Mouse (Mus musculus) lung, postnatal 14 days (tissue): ENCODE measurements around the gene Ect2.

Experiments
- DNase-seq: peaks from one replicate; pipeline ENCODE4 v3.0.0; 2021

Gene Ect2

GRCm38 (mm10) chr3:27156594-27156949 is 2.9 kb upstream of the Ect2 start:
- no peak for DNase-seq

GRCm38 (mm10) chr3:27155856-27156593 is 2.3 kb upstream of the Ect2 start:
- DNase-seq, result peak; percentile 32

DNA sequence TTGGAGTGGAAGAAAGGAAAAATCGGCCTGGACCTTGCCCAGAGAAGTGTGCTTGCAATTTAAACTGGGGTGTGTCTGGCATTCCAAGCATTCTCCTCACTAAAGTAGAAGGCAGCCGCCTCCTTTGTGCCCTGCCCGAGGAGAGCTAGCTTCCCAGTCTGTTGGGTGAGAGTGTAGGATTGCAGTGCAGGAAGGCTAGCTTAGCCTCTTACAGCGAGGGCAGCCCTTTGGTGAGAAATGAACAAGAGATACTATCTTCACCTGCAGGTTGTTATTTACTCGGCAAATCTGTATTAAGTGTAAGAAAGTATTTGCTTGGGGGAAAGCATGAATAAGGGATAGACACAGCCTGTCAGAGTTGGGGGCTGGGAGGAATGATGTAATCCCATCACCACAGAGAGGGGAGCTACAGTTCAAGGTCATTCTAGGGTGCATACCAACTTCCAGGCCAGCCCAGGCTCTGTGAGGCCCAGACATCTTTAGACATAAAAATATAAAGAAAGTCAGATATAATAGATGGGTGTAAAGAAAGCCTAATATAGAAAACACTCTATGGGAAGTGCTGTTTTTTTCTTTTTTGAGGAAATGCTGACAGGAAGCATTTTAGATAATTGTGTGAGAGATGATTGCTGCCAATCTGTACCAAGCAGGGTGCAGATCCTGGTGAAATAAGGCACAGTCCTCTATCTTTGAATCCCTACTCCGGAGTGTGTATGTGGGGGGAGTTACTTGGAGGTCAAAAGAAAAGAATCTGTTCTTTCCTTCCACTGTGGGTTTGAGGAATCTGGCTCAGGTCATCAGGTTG is 1.6 kb upstream of the Ect2 start:
- peak; percentile 58 for DNase-seq

- DNase-seq, result no peak
Observed at GRCm38 (mm10) chr3:27154280-27154679, 602 bp upstream of the Ect2 start.

- peak; percentile 9 for DNase-seq
Observed at GRCm38 (mm10) chr3:27153191-27153671, 447 bp downstream of the Ect2 start.

DNA sequence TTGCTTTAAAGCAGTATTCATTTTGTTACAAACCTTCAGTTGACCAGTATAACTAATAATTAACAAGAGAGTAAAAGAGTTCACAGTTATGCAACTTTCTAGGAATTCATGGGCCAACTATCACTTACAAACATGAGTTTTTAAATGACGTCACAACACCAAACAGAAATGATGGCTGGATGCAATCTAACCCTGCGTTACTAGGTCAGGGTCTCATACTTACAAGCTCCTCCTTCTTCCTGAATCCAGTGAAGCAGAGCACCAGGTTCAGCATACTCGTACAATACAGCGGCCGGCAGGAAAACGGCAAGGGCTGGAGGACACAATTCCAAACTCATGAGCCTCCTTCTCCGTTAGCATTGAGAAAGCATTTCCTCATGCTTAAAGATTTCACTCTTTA is 7.9 kb downstream of the Ect2 start:
- DNase-seq, result no peak

- DNase-seq, result no peak
Observed at GRCm38 (mm10) chr3:27143570-27143969, 10.1 kb downstream of the Ect2 start.

- DNase-seq, result no peak
Observed at GRCm38 (mm10) chr3:27140101-27140500, 13.6 kb downstream of the Ect2 start.

GRCm38 (mm10) chr3:27121864-27122450 is 31.7 kb downstream of the Ect2 start:
- no peak for DNase-seq

DNA sequence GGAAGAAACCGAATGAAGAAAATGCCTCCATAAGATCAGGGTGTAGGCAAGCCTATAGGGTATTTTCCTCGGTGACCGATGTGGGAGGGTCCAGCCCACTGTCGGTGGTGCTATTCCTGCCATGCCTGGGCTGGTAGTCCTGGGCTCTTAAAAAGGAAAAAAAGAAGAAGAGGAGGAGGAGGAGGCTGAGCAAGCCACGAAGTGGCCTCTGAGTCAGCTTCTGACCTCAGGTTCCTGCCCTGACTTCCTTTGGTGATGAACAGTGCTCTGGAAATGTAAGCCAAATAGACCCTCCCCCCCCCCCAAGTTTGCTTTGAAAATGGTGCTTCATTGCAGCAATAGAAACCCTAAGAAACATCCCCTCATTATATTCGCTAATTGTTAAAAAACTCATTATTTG is 32.7 kb downstream of the Ect2 start:
- DNase-seq, result no peak

- peak; percentile 37 for DNase-seq
Observed at GRCm38 (mm10) chr3:27118227-27118626, 35.5 kb downstream of the Ect2 start.

DNA sequence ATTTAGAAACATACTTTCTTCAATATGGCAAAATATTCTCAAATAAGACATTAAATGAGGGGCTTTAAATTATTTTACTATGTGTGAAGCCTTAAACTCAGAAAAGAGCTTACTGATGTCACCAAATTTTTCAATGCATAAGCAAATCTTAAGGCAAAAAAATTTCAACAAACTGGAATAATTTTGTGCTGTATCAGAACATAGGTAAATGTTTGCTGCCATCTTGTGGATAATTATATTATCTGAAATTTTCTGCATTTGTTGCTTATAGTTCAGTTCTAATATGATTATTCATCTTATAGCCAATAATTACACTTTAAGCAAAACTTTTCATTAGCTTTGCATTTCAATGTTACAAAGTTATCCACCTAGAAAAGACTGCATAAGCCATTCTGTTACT is 42.8 kb downstream of the Ect2 start:
- DNase-seq, result no peak

DNA sequence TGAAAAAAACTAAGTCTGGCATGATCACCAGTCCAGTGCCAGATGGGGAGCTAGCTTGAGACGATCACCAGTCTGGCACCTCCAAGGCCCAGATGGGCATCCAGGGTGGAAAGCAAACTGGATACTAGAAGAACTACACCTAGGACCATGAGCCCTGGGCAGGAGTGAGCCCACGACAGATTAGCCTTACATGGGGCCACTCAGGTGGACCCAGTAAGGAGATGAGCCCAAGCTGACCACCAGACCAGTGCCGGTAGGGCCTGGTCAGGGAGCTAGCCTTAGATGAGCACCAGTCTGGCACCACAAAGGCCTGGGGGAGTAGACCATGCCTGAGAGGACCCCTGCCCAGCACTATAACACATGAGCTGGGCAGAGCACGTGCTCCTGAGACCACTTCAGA is 44.6 kb downstream of the Ect2 start:
- DNase-seq, result no peak

DNA sequence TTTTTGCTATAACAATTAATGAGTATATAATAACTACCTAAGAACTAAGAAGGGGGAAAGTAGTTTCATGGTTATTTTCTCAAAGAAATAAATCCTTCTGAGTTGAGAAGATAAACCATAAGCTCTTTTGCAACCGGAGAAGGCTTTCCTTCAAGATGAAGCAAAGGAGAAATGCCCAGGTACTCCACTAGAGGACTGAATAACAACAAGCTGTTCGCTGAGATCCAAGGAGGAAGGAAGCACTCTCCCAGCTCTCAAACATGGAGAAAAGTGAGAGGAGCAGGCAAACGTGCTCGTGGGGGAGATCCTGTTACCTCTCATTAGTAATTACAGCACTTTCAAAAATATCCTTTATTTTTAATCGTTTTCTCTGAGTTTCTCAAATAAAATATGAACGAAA is 46.5 kb downstream of the Ect2 start:
- DNase-seq, result no peak

GRCm38 (mm10) chr3:27102965-27103364 is 50.7 kb downstream of the Ect2 start:
- no peak for DNase-seq

DNA sequence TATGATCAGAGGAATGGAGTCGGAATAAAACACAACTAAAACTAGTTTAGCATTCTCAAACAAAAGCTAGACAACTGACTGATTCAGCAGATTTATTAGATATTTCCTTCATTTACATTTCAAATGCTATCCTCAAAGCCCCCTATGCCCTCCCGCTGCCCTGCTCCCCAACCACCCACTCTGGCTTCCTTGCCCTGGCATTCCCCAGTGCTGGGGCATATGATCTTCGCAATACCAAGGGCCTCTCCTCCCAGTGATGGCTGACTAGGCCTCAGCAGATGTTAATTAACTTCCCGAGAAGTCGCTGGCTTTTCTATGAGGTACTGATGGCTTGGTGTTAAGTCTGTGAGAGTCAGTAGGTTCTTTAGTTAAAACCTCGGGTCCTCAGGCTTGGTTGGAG is 55.0 kb downstream of the Ect2 start:
- no peak for DNase-seq

DNA sequence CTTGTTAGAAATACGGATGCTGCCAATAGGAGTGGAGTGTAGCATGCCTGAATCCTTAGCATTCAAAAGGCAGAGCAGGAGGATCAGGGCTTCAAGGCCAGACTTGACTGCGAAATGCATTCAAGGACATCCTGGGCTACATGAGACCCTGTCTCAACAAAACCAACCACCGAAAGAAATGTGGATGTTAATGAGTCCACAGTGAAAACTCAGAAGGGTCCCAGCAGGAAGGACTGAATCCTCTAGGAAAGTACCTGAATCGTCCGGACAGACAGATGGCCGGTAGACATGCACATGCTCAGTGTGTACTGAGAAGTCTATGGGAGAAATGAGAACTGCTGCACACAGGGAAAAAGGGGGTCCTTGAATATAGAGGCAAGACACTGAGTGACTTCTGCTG is 67.5 kb downstream of the Ect2 start:
- no peak for DNase-seq

DNA sequence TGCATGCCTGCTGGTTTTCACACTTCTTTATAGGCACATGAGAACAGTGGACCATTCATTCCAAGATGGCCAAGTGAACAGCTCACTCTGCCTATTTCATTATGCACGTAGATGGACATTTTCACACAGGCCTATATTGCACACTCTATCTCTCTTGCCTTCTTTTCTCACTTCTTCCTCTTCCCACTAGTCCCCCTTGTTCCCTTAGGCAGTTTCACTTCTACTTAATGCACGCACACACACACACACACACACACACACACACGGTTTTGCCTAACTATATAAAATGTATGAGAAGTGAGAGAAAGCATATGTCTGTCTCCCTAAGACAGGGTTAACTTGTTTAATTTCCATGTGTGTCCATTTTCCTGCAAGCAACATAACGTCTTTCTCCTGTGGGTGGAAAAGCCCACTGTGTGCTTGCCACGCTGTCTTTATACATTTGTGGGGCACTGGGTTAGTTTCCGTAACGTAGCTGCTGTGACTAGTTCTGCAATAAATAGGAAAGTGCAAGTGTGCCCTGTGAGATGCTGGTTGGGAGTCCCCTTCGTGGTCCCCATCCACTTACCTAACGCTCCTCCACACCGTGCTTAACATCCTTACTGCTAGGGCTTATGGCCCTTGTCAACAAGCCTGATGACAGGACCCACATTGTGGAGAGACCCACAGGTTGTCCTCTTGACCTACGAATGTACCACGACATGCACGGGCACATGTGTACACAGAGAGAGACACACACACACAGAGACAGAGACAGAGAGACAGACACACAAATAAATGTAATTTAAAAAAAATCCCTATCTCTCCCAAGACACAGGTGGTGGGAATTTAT is 72.2 kb downstream of the Ect2 start:
- no peak for DNase-seq

- DNase-seq, result no peak
Observed at GRCm38 (mm10) chr3:27080061-27080770, 73.5 kb downstream of the Ect2 start.

- no peak for DNase-seq
Observed at GRCm38 (mm10) chr3:27073884-27074283, 79.8 kb downstream of the Ect2 start.

- DNase-seq, result no peak
Observed at GRCm38 (mm10) chr3:27071706-27072105, 82.0 kb downstream of the Ect2 start.

DNA sequence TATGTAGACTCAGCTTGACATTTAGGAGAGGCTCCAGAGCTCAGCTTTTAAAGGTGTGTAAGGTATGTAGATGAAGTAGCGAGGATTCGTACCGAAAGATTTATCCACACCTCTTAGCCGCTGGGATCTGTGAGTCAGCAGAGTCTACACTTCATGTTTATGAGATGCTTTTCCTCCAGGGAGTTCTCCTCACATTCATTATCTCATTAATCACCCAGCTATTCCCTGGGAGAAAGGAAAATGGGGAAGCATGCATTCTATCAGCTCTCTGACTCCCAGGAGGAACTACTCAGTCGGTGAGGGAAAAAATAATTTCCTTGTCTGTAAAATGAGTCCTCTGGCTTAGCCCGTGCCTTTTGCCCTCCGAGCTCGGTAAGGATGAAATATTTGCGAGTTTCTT is 83.3 kb downstream of the Ect2 start:
- no peak for DNase-seq
